Mouse (Mus musculus) left cerebral cortex, postnatal 10 days (tissue): ENCODE measurements around the gene Il3ra. TPM values are rescaled to one million over a fixed set of nuclear protein-coding genes. Genes with fewer than 3 reads are reported as not detected.

ENCODE experiments used
- DNase-seq, 2 experiments: peaks; one replicate each; pipeline ENCODE4 v3.0.0; 2021 to 2022; ENCODE audit warnings: low spot score in 2 of 2, mixed read lengths in 1 of 2; ENCODE audit errors: extremely low spot score in 1 of 2
- intact Hi-C: fragments of 180-260 bp; cut with DNase I; formaldehyde crosslinking; loops from one replicate; pipeline ENCODE4 v1.15.1; 2025
- total RNA-seq, 2 experiments: library from RNA; stranded (reverse); gene quantifications; 2 replicates each; pipeline ENCODE4 v1.2.3; 2021

Gene Il3ra
- 1 to 10 TPM; 3.4 TPM for total RNA-seq

- DNase-seq: peak; percentile 72 to 91
- intact Hi-C loops: loop anchor here (10.0 kb wide), 1 partner anchor 359 kb away; the partner anchor contains the start of gene Slc4a7
These were observed at the start of gene Il3ra for GRCm38 (mm10) chr14:14345948-14346812. Il3ra (plus strand) TSS chr14:14346275.

- intact Hi-C loops: no loop called here
- DNase-seq: no peak
These were observed 37.1 kb upstream of the Il3ra start for GRCm38 (mm10) chr14:14308938-14309337.

DNA sequence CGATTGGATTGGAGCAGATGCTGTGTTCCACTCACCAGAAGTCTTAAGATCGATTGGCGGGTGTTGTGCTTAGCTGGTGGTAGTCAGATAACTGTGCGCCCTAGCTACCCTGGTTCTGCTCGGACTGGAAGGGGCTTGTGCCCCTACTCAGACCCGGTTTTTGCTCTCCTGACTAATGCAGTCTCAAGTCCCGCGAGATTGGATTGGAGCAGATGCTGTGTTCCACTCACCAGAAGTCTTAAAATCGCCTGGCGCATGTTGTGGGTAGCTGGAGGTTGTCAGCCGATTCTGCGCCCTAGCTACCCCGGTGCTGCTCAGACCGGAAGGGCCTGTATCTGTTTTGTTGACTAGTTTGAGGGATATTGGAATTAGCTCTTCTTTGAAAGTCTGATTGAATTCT, 36.7 kb upstream of the Il3ra start:
- DNase-seq: no peak
- intact Hi-C loops: no loop called here

DNA sequence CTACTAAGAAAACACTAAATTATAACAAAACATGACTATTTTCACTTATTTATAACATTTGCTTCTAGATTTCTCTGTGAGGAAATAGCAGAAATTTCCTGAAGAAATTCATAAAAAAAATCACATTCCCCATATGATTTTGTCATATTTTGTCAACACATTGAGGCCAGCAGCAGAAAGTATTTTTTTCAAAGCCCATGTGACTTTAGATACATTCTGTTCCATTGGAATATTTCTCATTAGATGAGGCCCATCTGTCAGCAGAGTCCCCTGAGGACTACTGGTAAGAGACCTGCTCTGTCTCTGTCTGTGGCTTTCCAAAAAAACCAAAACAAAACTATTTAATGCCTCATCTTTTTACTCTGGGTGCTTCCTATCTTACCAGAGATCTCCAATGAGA, 23.5 kb upstream of the Il3ra start, which contains the start of gene Olfr31:
Olfr31 (plus strand) TSS at position 301 of the 400 bp plus-strand sequence.
- DNase-seq: no peak
- intact Hi-C loops: no loop called here

GRCm38 (mm10) chr14:14345113-14345871, 783 bp upstream of the Il3ra start:
- DNase-seq: peak; percentile 79 to 97
- intact Hi-C loops: loop anchor here (10.0 kb wide), 1 partner anchor 360 kb away; the partner anchor contains the start of gene Slc4a7

- intact Hi-C loops: loop anchor here (10.0 kb wide), 1 partner anchor 358 kb away; the partner anchor contains the start of gene Slc4a7
- no peak for DNase-seq
These were observed 682 bp downstream of the Il3ra start for GRCm38 (mm10) chr14:14346813-14347100.

DNA sequence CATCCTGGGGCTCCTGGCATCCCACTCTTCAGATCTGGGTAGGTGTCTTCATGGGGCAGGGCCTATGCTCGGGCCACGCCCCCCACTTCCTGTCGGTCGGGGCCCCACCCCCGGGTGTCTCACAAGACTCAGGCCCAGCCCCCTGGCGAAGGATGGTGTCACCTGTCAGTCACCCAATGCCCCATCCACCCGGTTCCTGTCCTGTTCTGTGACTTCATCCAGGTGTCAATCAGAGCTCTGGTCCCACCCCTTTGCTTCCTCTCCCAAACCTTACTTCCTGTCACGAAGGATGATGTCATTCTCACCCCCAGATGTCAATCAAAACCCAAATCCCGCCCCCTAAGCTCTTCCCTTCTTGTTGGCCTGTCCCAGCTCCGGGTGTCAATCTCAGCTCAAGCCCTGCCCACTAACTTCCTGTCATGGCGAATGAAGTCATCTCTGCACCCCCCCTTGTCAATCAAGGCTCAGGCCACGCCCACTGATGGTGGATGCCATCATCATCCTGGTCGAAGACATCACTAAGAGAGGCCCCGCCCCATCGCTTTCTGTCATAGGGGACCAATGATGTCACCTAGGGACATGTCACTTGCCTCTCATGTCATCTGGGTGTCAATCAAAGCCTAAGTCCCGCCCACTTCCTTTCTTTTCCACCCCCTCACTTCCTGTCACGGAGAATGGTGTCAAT, 1.2 kb downstream of the Il3ra start:
- DNase-seq: peak; percentile 36 to 81
- intact Hi-C loops: loop anchor here (10.0 kb wide), 1 partner anchor 358 kb away; the partner anchor contains the start of gene Slc4a7

DNA sequence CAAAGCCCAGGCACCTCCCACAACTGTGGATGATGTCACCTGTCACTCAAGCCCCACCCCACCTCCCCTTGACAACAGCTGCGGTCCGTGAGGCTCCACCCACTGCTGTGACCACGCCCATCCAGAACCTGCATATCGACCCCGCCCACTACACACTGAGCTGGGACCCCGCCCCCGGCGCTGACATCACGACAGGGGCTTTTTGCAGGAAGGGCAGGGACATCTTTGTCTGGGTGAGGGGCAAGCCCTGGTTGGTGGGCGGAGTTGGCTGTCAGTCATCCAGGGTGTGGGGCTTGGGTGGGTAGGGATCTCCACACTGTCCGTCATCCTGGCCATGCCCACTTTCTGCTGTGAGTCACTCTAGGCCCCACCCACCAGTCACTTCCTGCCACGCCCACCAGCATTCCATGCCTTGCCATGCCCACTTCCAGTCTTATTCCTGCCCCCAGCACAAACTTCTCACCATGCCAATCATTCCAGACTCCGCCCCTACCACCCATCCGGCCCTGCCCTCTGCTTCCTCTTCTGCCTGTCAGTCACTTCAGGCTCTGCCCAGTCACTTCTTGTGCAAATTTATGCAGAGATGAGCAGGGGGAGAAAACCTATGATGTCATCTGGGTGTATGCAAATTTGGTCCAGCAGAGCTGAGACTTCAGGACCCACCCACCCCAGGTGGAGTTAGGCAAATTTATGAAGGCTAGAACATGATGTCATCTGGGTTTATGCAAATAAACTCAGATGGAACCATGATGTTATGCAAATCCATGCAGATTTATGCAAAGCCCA, 2.0 kb downstream of the Il3ra start:
- peak in 1 of 2 experiments; percentile 69 for DNase-seq
- intact Hi-C loops: loop anchor here (10.0 kb wide), 1 partner anchor 357 kb away; the partner anchor contains the start of gene Slc4a7

- intact Hi-C loops: loop anchor here (10.0 kb wide), 1 partner anchor 356 kb away; the partner anchor contains the start of gene Slc4a7
- peak; percentile 23 to 76 for DNase-seq
These were observed 2.8 kb downstream of the Il3ra start for GRCm38 (mm10) chr14:14348674-14349401.

- intact Hi-C loops: loop anchor here (10.0 kb wide), 1 partner anchor 355 kb away; the partner anchor contains the start of gene Slc4a7
These were observed 3.6 kb downstream of the Il3ra start for GRCm38 (mm10) chr14:14349485-14350262.

GRCm38 (mm10) chr14:14350263-14351147, 4.4 kb downstream of the Il3ra start:
- intact Hi-C loops: no loop called here
- DNase-seq: peak; percentile 3 to 68

More at GRCm38 (mm10) chr14:14349485-14350262, 3.6 kb downstream of the Il3ra start:
- peak; percentile 8 to 74 for DNase-seq

DNA sequence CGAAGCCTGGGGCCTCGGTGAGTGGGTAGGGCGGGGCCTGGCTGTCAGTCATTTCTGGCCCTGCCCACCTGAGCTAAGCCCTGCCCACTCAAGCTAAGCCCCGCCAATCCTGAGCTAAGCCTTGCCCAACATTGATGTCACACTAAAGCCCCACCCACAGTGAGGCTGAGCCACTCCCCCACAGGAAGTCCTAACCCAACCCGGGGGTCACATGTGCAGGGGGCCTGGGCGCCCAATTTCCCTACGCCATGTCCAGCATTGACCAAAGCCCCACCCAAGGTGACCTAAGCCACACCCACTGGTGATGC, 5.0 kb downstream of the Il3ra start:
- DNase-seq: peak in 1 of 2 experiments; percentile 43
- intact Hi-C loops: no loop called here

GRCm38 (mm10) chr14:14351721-14352590, 5.9 kb downstream of the Il3ra start:
- intact Hi-C loops: no loop called here
- peak; percentile 38 to 61 for DNase-seq

DNA sequence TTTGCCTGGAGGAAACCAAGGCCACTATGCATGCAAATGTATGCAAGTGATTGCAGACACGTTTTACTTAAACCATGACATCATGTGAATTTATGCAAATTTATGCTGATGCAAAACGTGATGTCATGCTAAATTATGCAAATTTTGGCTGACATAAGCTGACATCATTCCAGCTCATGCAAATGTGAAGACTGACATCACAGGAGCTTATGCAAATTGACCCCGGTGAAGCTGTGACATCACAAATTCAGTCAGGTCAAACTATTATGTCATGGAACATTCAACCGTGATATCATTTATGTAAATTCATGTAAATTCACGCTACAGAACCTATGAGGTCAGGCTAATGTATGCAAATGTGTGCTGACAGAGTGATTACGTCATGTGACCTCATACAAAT, 6.5 kb downstream of the Il3ra start:
- peak in 1 of 2 experiments; percentile 9 for DNase-seq

GRCm38 (mm10) chr14:14353081-14353732, 7.1 kb downstream of the Il3ra start:
- peak in 1 of 2 experiments; percentile 4 for DNase-seq
- intact Hi-C loops: no loop called here

More for the DNA sequence above, 6.5 kb downstream of the Il3ra start:
- intact Hi-C loops: no loop called here
